ENCODE assay signal across 8 mouse cellular contexts in genomic region chr17:64603134-64603533, GRCm38 (mm10). TPM values are rescaled to one million over a fixed set of nuclear protein-coding genes. Genes with fewer than 3 reads are reported as not detected.
DNase-seq lines count a peak whose midpoint lies in the region; ATAC-seq and TF ChIP-seq lines count a peak whose summit lies in the region.

No protein-coding gene starts in this region.

- no peak overlapping the region for H3K9ac ChIP-seq in neural tube, embryonic 11.5 days (ENCODE audit: low read length)
- H3K9ac ChIP-seq in embryonic facial prominence, embryonic 14.5 days (ENCODE audit: low read depth, low read length) = 0 out of 2 replicates have a peak overlapping the region, but pooled peaks have one; percentile 89
- H3K9ac ChIP-seq in intestine, postnatal 0 days (ENCODE audit: low read depth, low read length) = 0 out of 2 replicates have a peak overlapping the region, but pooled peaks have one; percentile 26

- DNase-seq in neural tube, embryonic 11.5 days (ENCODE audit: low spot score) = no peak
- DNase-seq in neural tube, embryonic 10.5 days (ENCODE audit: extremely low spot score, low spot score) = no peak
- peak; percentile 9 for DNase-seq in embryonic facial prominence, embryonic 14.5 days (ENCODE audit: low spot score)
- peak; percentile 71 for DNase-seq in skeletal muscle tissue, adult 2 months (ENCODE audit: low read depth, low spot score)
- no peak for DNase-seq in frontal cortex, postnatal 14 days (ENCODE audit: low spot score in 2 of 2)
- no peak for DNase-seq in thymus, postnatal 14 days
- no peak for DNase-seq in left cerebral cortex, adult 9 months (ENCODE audit: low spot score in 2 of 2)

- peak overlapping the region; percentile 99; the same call in 1 of the 2 replicates for H3K4me2 ChIP-seq in neural tube, embryonic 11.5 days (ENCODE audit: low read depth)
- peak overlapping the region; percentile 95 for H3K4me2 ChIP-seq in embryonic facial prominence, embryonic 14.5 days (ENCODE audit: low read depth, low read length)
- peak overlapping the region; percentile 86 for H3K4me2 ChIP-seq in intestine, postnatal 0 days (replicated peaks; ENCODE audit: low read depth)

- no peaks in the 10 kb centered on the region for H3K9me3 ChIP-seq in neural tube, embryonic 11.5 days (ENCODE audit: control insufficient read depth, low read length)
- no peaks in the 10 kb centered on the region for H3K9me3 ChIP-seq in embryonic facial prominence, embryonic 14.5 days (ENCODE audit: control insufficient read depth, low read length)
- H3K9me3 ChIP-seq in intestine, postnatal 0 days (ENCODE audit: control insufficient read depth) = no peaks in the 10 kb centered on the region

- peaks cover 13% of the 10 kb centered on the region; the same call in 1 of the 2 replicates for H3K4me1 ChIP-seq in neural tube, embryonic 11.5 days (ENCODE audit: control insufficient read depth, insufficient read depth, low read length)
- peaks cover 19% of the 10 kb centered on the region for H3K4me1 ChIP-seq in embryonic facial prominence, embryonic 14.5 days (ENCODE audit: control insufficient read depth, insufficient read depth, low read length)
- H3K4me1 ChIP-seq in intestine, postnatal 0 days (replicated peaks; ENCODE audit: control insufficient read depth, insufficient read depth, low read length) = no peaks in the 10 kb centered on the region; the same call in 1 of the 2 replicates

- H3K27ac ChIP-seq in neural tube, embryonic 11.5 days (ENCODE audit: low read depth, low read length) = no peak overlapping the region
- H3K27ac ChIP-seq in embryonic facial prominence, embryonic 14.5 days (replicated peaks; ENCODE audit: low read depth, low read length) = no peak overlapping the region
- no peak overlapping the region for H3K27ac ChIP-seq in intestine, postnatal 0 days (ENCODE audit: low read depth, low read length)

- WGBS in neural tube, embryonic 11.5 days = 58% methylated on average over 9 of the region's 9 CpGs
- 55% methylated on average over 9 of the region's 9 CpGs for WGBS in embryonic facial prominence, embryonic 14.5 days
- WGBS in intestine, postnatal 0 days = 58% methylated on average over 9 of the region's 9 CpGs

- no peaks in the 10 kb centered on the region for H3K36me3 ChIP-seq in neural tube, embryonic 11.5 days (ENCODE audit: control insufficient read depth, insufficient read depth, low read length)
- 0 out of 2 replicates have a peak, but pooled peaks cover 1% of the 10 kb centered on the region for H3K36me3 ChIP-seq in embryonic facial prominence, embryonic 14.5 days (ENCODE audit: control insufficient read depth, insufficient read depth, low read length)
- H3K36me3 ChIP-seq in intestine, postnatal 0 days (ENCODE audit: control insufficient read depth, insufficient read depth) = no peaks in the 10 kb centered on the region

- ATAC-seq in neural tube, embryonic 11.5 days (ENCODE audit: insufficient read depth, low FRiP score, low TSS enrichment) = no peak
- no peak for ATAC-seq in embryonic facial prominence, embryonic 14.5 days (ENCODE audit: low read depth)
- ATAC-seq in intestine, postnatal 0 days = no peak

- no peak for TF ChIP-seq CTCF in intestine, postnatal 0 days (IDR thresholded peaks at IDR 0.05; ENCODE audit: low read depth)

- H3K4me3 ChIP-seq in neural tube, embryonic 11.5 days (ENCODE audit: low read depth, low read length) = peak overlapping the region; percentile 86; the same call in 1 of the 2 replicates
- H3K4me3 ChIP-seq in embryonic facial prominence, embryonic 14.5 days (ENCODE audit: low read depth, low read length) = peak overlapping the region; percentile 90
- peak overlapping the region; percentile 93 for H3K4me3 ChIP-seq in intestine, postnatal 0 days (ENCODE audit: low read depth, low read length)

- H3K27me3 ChIP-seq in neural tube, embryonic 11.5 days (ENCODE audit: control insufficient read depth, insufficient read depth, low read length) = no peaks in the 10 kb centered on the region
- H3K27me3 ChIP-seq in embryonic facial prominence, embryonic 14.5 days (replicated peaks; ENCODE audit: control insufficient read depth, insufficient read depth, low read length) = no peaks in the 10 kb centered on the region
- no peaks in the 10 kb centered on the region for H3K27me3 ChIP-seq in intestine, postnatal 0 days (replicated peaks; ENCODE audit: control insufficient read depth, insufficient read depth, low read length)

RNA-seq across cellular contexts. Expression of gene Man2a1, which starts 2.6 kb away (rescaled TPM):
- 4.7 and 4.8 TPM in 2 replicates for polyA plus RNA-seq in neural tube, embryonic 11.5 days (2014; fragmentation: Nextera tagmentation; extraction: Ambion mirVana)
- 10.5 and 12.8 TPM in 2 replicates for polyA plus RNA-seq in embryonic facial prominence, embryonic 14.5 days (2014; fragmentation: Nextera tagmentation; extraction: Ambion mirVana)
- 7.2 and 8.7 TPM in 2 replicates for polyA plus RNA-seq in intestine, postnatal 0 days (2015; fragmentation: Nextera tagmentation; extraction: Ambion mirVana)

Comparison
In these comparisons a context has a peak if more than half of its experiments do, and no peak if none do; other contexts are left out.
1. DNase-seq: peak in embryonic facial prominence, embryonic 14.5 days (single experiment) and skeletal muscle tissue, adult 2 months (single experiment); none in neural tube, embryonic 11.5 days (single experiment), neural tube, embryonic 10.5 days (single experiment), frontal cortex, postnatal 14 days (0 of 2), thymus, postnatal 14 days (single experiment) and left cerebral cortex, adult 9 months (0 of 2).
2. Peak in every context shown above with its lines, with median percentiles within 50 percentile points of each other: H3K4me2 ChIP-seq and H3K4me3 ChIP-seq.